Mouse (Mus musculus): ENCODE measurements around the gene Ptgfrn.

GRCm38 (mm10) chr3:101041997-101042396 is 68.1 kb downstream of the Ptgfrn start:
- no peak for TF ChIP-seq POLR2A (IDR thresholded peaks at IDR 0.05; ENCODE audit: borderline replicate concordance, insufficient read depth, low read length)
- no peak for TF ChIP-seq CTCF (IDR thresholded peaks at IDR 0.05; ENCODE audit: borderline replicate concordance, insufficient read depth, low read depth, low read length)

Data from cerebellum, adult 2 months (tissue).